Mouse (Mus musculus): ENCODE results near the gene Mthfsd. TPM values are rescaled to one million over a fixed set of nuclear protein-coding genes. Genes with fewer than 3 reads are reported as not detected.
A peak's percentile ranks its signal among the peaks of the same experiment; 100 is the strongest.

Gene Mthfsd
- polyA plus RNA-seq, 1 experiment: not detected

GRCm38 (mm10) chr8:121073174-121074107 lies 34.8 kb downstream of the Mthfsd start:
- Histone ChIP-seq H3K4me1 (ENCODE audit: control insufficient read depth, insufficient read depth, low read length) (peaks cover 3% of the 10 kb centered on the region), H3K4me3 (ENCODE audit: insufficient read depth, low read depth, low read length) (no peak overlapping the region), H3K27ac (ENCODE audit: insufficient read depth, low read depth, low read length) (no peak overlapping the region)
- 4% methylated on average over 48 of the region's 48 CpGs for WGBS
- TF ChIP-seq CTCF (IDR thresholded peaks at IDR 0.05; ENCODE audit: insufficient read depth, low read depth, low read length) (peak; percentile 4; the same call in 1 of the 2 replicates), POLR2A (IDR thresholded peaks at IDR 0.05; ENCODE audit: insufficient read depth, low read depth, low read length) (no peak)

GRCm38 (mm10) chr8:121072406-121073130 lies 35.6 kb downstream of the Mthfsd start:
- no peak for TF ChIP-seq POLR2A (IDR thresholded peaks at IDR 0.05; ENCODE audit: insufficient read depth, low read depth, low read length)
- no peak for TF ChIP-seq CTCF (IDR thresholded peaks at IDR 0.05; ENCODE audit: insufficient read depth, low read depth, low read length)
- Histone ChIP-seq H3K27ac (ENCODE audit: insufficient read depth, low read depth, low read length) (no peak overlapping the region), H3K4me1 (ENCODE audit: control insufficient read depth, insufficient read depth, low read length) (peaks cover 3% of the 10 kb centered on the region), H3K4me3 (ENCODE audit: insufficient read depth, low read depth, low read length) (no peak overlapping the region)
- 31% methylated on average over 11 of the region's 11 CpGs for WGBS

GRCm38 (mm10) chr8:121071454-121071853 lies 36.7 kb downstream of the Mthfsd start:
- 9% methylated on average over 12 of the region's 12 CpGs for WGBS
- Histone ChIP-seq H3K4me3 (ENCODE audit: insufficient read depth, low read depth, low read length) (no peak overlapping the region), H3K4me1 (ENCODE audit: control insufficient read depth, insufficient read depth, low read length) (peaks cover 3% of the 10 kb centered on the region), H3K27ac (ENCODE audit: insufficient read depth, low read depth, low read length) (no peak overlapping the region)
- TF ChIP-seq CTCF (IDR thresholded peaks at IDR 0.05; ENCODE audit: insufficient read depth, low read depth, low read length): no peak
- TF ChIP-seq POLR2A (IDR thresholded peaks at IDR 0.05; ENCODE audit: insufficient read depth, low read depth, low read length): no peak

- no peak for TF ChIP-seq CTCF (IDR thresholded peaks at IDR 0.05; ENCODE audit: insufficient read depth, low read depth, low read length)
- no peak for TF ChIP-seq POLR2A (IDR thresholded peaks at IDR 0.05; ENCODE audit: insufficient read depth, low read depth, low read length)
- H3K4me3 ChIP-seq (ENCODE audit: insufficient read depth, low read depth, low read length): no peak overlapping the region
- WGBS: 26% methylated on average over 13 of the region's 13 CpGs
- H3K27ac ChIP-seq (ENCODE audit: insufficient read depth, low read depth, low read length): no peak overlapping the region
- peaks cover 11% of the 10 kb centered on the region for H3K4me1 ChIP-seq (ENCODE audit: control insufficient read depth, insufficient read depth, low read length)
Measured at GRCm38 (mm10) chr8:121063649-121064048, 44.5 kb downstream of the Mthfsd start.

- TF ChIP-seq CTCF (IDR thresholded peaks at IDR 0.05; ENCODE audit: insufficient read depth, low read depth, low read length): no peak
- no peak for TF ChIP-seq POLR2A (IDR thresholded peaks at IDR 0.05; ENCODE audit: insufficient read depth, low read depth, low read length)
- Histone ChIP-seq H3K4me3 (ENCODE audit: insufficient read depth, low read depth, low read length) (no peak overlapping the region), H3K27ac (ENCODE audit: insufficient read depth, low read depth, low read length) (no peak overlapping the region), H3K4me1 (ENCODE audit: control insufficient read depth, insufficient read depth, low read length) (peaks cover 17% of the 10 kb centered on the region)
- 26% methylated on average over 6 of the region's 6 CpGs for WGBS
Measured at GRCm38 (mm10) chr8:121062521-121062920, 45.7 kb downstream of the Mthfsd start.

GRCm38 (mm10) chr8:121059098-121059497 lies 49.1 kb downstream of the Mthfsd start:
- no peak overlapping the region for H3K27ac ChIP-seq (ENCODE audit: insufficient read depth, low read depth, low read length)
- no peak for TF ChIP-seq CTCF (IDR thresholded peaks at IDR 0.05; ENCODE audit: insufficient read depth, low read depth, low read length)
- TF ChIP-seq POLR2A (IDR thresholded peaks at IDR 0.05; ENCODE audit: insufficient read depth, low read depth, low read length): no peak

GRCm38 (mm10) chr8:121058081-121058480 lies 50.1 kb downstream of the Mthfsd start:
- TF ChIP-seq POLR2A (IDR thresholded peaks at IDR 0.05; ENCODE audit: insufficient read depth, low read depth, low read length): no peak
- TF ChIP-seq CTCF (IDR thresholded peaks at IDR 0.05; ENCODE audit: insufficient read depth, low read depth, low read length): no peak
- peaks cover 17% of the 10 kb centered on the region for H3K4me1 ChIP-seq (ENCODE audit: control insufficient read depth, insufficient read depth, low read length)
- WGBS: 63% methylated on average over 9 of the region's 9 CpGs

More at GRCm38 (mm10) chr8:121059098-121059497, 49.1 kb downstream of the Mthfsd start:
- WGBS: 43% methylated on average over 7 of the region's 7 CpGs
- H3K4me1 ChIP-seq (ENCODE audit: control insufficient read depth, insufficient read depth, low read length): peaks cover 17% of the 10 kb centered on the region
- H3K4me3 ChIP-seq (ENCODE audit: insufficient read depth, low read depth, low read length): no peak overlapping the region

GRCm38 (mm10) chr8:121047441-121047840 lies 60.8 kb downstream of the Mthfsd start:
- WGBS: 77% methylated on average over 9 of the region's 9 CpGs
- Histone ChIP-seq H3K27ac (ENCODE audit: insufficient read depth, low read depth, low read length) (no peak overlapping the region), H3K4me1 (ENCODE audit: control insufficient read depth, insufficient read depth, low read length) (no peaks in the 10 kb centered on the region), H3K4me3 (ENCODE audit: insufficient read depth, low read depth, low read length) (no peak overlapping the region)
- no peak for TF ChIP-seq CTCF (IDR thresholded peaks at IDR 0.05; ENCODE audit: insufficient read depth, low read depth, low read length)
- no peak for TF ChIP-seq POLR2A (IDR thresholded peaks at IDR 0.05; ENCODE audit: insufficient read depth, low read depth, low read length)

More at GRCm38 (mm10) chr8:121058081-121058480, 50.1 kb downstream of the Mthfsd start:
- Histone ChIP-seq H3K27ac (ENCODE audit: insufficient read depth, low read depth, low read length) (no peak overlapping the region), H3K4me3 (ENCODE audit: insufficient read depth, low read depth, low read length) (no peak overlapping the region)
